Mouse (Mus musculus): ENCODE data around the gene Cnp. TPM values are rescaled to one million over a fixed set of nuclear protein-coding genes. Genes with fewer than 3 reads are reported as not detected.

The Cnp gene
- polyA plus RNA-seq, 1 experiment: 6.9 TPM

DNA sequence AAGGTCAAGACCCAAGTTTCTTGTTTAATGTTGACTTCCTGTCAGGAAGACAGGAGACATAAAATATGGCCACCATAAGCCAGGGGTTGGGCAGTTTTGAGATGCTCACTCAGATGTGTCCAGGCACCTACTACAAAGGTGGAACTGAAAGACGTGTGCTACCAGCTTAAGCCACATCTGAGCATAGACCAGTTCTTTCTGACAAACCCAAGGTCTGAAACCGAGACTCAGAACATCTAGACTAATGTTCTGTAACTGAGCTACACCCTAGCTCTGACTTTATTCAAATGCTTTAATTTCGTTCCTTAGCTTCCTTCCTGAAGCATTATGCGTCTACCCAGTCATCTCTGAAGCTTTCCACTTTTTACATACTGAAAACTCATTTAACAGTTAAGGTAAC lies 23.4 kb downstream of the Cnp start:
- Histone ChIP-seq H3K9ac (ENCODE audit: low read depth, poor library complexity, severe bottlenecking) (no peak overlapping the region), H3K4me1 (ENCODE audit: control insufficient read depth, insufficient read depth, low read length) (no peaks in the 10 kb centered on the region), H3K27ac (ENCODE audit: insufficient read depth, low read length) (no peak overlapping the region), H3K36me3 (ENCODE audit: control insufficient read depth, insufficient read depth, low read length, poor library complexity, severe bottlenecking) (peaks cover 87% of the 10 kb centered on the region), H3K27me3 (ENCODE audit: control insufficient read depth, insufficient read depth, low read length, poor library complexity, severe bottlenecking) (no peaks in the 10 kb centered on the region), H3K4me3 (ENCODE audit: low read depth, low read length) (no peak overlapping the region), H3K9me3 (replicated peaks; ENCODE audit: control insufficient read depth, insufficient read depth, low read length, poor library complexity, severe bottlenecking) (no peaks in the 10 kb centered on the region)
- no peak for TF ChIP-seq POLR2A (IDR thresholded peaks at IDR 0.05; ENCODE audit: insufficient read depth, low read length)
- TF ChIP-seq EP300 (IDR thresholded peaks at IDR 0.05; ENCODE audit: insufficient read depth, low read depth, low read length): no peak
- no peak for TF ChIP-seq CTCF (IDR thresholded peaks at IDR 0.05; ENCODE audit: low read depth, low read length)

DNA sequence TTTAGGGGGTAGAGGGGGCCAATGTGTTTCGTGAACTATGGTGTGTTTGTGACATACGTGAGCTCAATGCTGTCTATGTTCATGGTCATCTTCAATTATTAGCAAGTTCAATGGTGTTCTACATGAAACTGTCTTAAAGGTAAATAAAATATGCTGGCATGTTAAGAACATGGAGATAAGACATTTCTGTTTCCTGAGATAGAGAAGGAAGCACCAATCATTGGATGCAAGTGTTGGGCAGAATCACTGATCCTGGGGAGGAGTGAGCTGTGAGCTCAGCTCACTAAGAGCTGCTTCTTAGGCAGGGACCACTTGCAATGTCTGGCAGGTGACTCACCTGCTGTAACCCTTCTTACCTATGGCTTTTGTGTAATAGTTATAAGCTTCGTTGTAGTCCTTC lies 26.7 kb downstream of the Cnp start:
- no peaks in the 10 kb centered on the region for H3K27me3 ChIP-seq (ENCODE audit: control insufficient read depth, insufficient read depth, low read length, poor library complexity, severe bottlenecking)
- H3K9ac ChIP-seq (ENCODE audit: low read depth, poor library complexity, severe bottlenecking): no peak overlapping the region
- TF ChIP-seq CTCF (IDR thresholded peaks at IDR 0.05; ENCODE audit: low read depth, low read length): no peak
- no peak for TF ChIP-seq EP300 (IDR thresholded peaks at IDR 0.05; ENCODE audit: insufficient read depth, low read depth, low read length)
- TF ChIP-seq POLR2A (IDR thresholded peaks at IDR 0.05; ENCODE audit: insufficient read depth, low read length): no peak
- H3K27ac ChIP-seq (ENCODE audit: insufficient read depth, low read length): no peak overlapping the region
- peaks cover 2% of the 10 kb centered on the region for H3K4me1 ChIP-seq (ENCODE audit: control insufficient read depth, insufficient read depth, low read length)
- no peaks in the 10 kb centered on the region for H3K9me3 ChIP-seq (replicated peaks; ENCODE audit: control insufficient read depth, insufficient read depth, low read length, poor library complexity, severe bottlenecking)
- H3K4me3 ChIP-seq (ENCODE audit: low read depth, low read length): no peak overlapping the region
- peaks cover 64% of the 10 kb centered on the region for H3K36me3 ChIP-seq (ENCODE audit: control insufficient read depth, insufficient read depth, low read length, poor library complexity, severe bottlenecking)

GRCm38 (mm10) chr11:100603155-100603554 lies 28.5 kb downstream of the Cnp start:
- Histone ChIP-seq H3K4me1 (ENCODE audit: control insufficient read depth, insufficient read depth, low read length) (peaks cover 2% of the 10 kb centered on the region), H3K36me3 (ENCODE audit: control insufficient read depth, insufficient read depth, low read length, poor library complexity, severe bottlenecking) (peaks cover 53% of the 10 kb centered on the region), H3K27ac (ENCODE audit: insufficient read depth, low read length) (no peak overlapping the region), H3K9ac (ENCODE audit: low read depth, poor library complexity, severe bottlenecking) (no peak overlapping the region), H3K9me3 (replicated peaks; ENCODE audit: control insufficient read depth, insufficient read depth, low read length, poor library complexity, severe bottlenecking) (no peaks in the 10 kb centered on the region), H3K4me3 (ENCODE audit: low read depth, low read length) (no peak overlapping the region), H3K27me3 (ENCODE audit: control insufficient read depth, insufficient read depth, low read length, poor library complexity, severe bottlenecking) (no peaks in the 10 kb centered on the region)
- TF ChIP-seq POLR2A (IDR thresholded peaks at IDR 0.05; ENCODE audit: insufficient read depth, low read length) (no peak), CTCF (IDR thresholded peaks at IDR 0.05; ENCODE audit: low read depth, low read length) (no peak), EP300 (IDR thresholded peaks at IDR 0.05; ENCODE audit: insufficient read depth, low read depth, low read length) (no peak)

GRCm38 (mm10) chr11:100603813-100604212 lies 29.1 kb downstream of the Cnp start:
- Histone ChIP-seq H3K9ac (ENCODE audit: low read depth, poor library complexity, severe bottlenecking) (no peak overlapping the region), H3K4me1 (ENCODE audit: control insufficient read depth, insufficient read depth, low read length) (peaks cover 2% of the 10 kb centered on the region), H3K9me3 (replicated peaks; ENCODE audit: control insufficient read depth, insufficient read depth, low read length, poor library complexity, severe bottlenecking) (no peaks in the 10 kb centered on the region), H3K27me3 (ENCODE audit: control insufficient read depth, insufficient read depth, low read length, poor library complexity, severe bottlenecking) (no peaks in the 10 kb centered on the region), H3K4me3 (ENCODE audit: low read depth, low read length) (no peak overlapping the region), H3K27ac (ENCODE audit: insufficient read depth, low read length) (no peak overlapping the region), H3K36me3 (ENCODE audit: control insufficient read depth, insufficient read depth, low read length, poor library complexity, severe bottlenecking) (peaks cover 49% of the 10 kb centered on the region)
- TF ChIP-seq EP300 (IDR thresholded peaks at IDR 0.05; ENCODE audit: insufficient read depth, low read depth, low read length) (no peak), CTCF (IDR thresholded peaks at IDR 0.05; ENCODE audit: low read depth, low read length) (no peak), POLR2A (IDR thresholded peaks at IDR 0.05; ENCODE audit: insufficient read depth, low read length) (no peak)

- Histone ChIP-seq H3K27ac (ENCODE audit: insufficient read depth, low read length) (no peak overlapping the region), H3K4me3 (ENCODE audit: low read depth, low read length) (no peak overlapping the region), H3K27me3 (ENCODE audit: control insufficient read depth, insufficient read depth, low read length, poor library complexity, severe bottlenecking) (no peaks in the 10 kb centered on the region), H3K9me3 (replicated peaks; ENCODE audit: control insufficient read depth, insufficient read depth, low read length, poor library complexity, severe bottlenecking) (no peaks in the 10 kb centered on the region), H3K4me1 (ENCODE audit: control insufficient read depth, insufficient read depth, low read length) (peaks cover 2% of the 10 kb centered on the region), H3K9ac (ENCODE audit: low read depth, poor library complexity, severe bottlenecking) (no peak overlapping the region), H3K36me3 (ENCODE audit: control insufficient read depth, insufficient read depth, low read length, poor library complexity, severe bottlenecking) (peaks cover 45% of the 10 kb centered on the region)
- no peak for TF ChIP-seq EP300 (IDR thresholded peaks at IDR 0.05; ENCODE audit: insufficient read depth, low read depth, low read length)
- no peak for TF ChIP-seq CTCF (IDR thresholded peaks at IDR 0.05; ENCODE audit: low read depth, low read length)
- no peak for TF ChIP-seq POLR2A (IDR thresholded peaks at IDR 0.05; ENCODE audit: insufficient read depth, low read length)
Measured at GRCm38 (mm10) chr11:100604321-100605005, 29.8 kb downstream of the Cnp start.

GRCm38 (mm10) chr11:100605451-100605850 lies 30.7 kb downstream of the Cnp start:
- Histone ChIP-seq H3K4me1 (ENCODE audit: control insufficient read depth, insufficient read depth, low read length) (peaks cover 2% of the 10 kb centered on the region), H3K9ac (ENCODE audit: low read depth, poor library complexity, severe bottlenecking) (no peak overlapping the region), H3K36me3 (ENCODE audit: control insufficient read depth, insufficient read depth, low read length, poor library complexity, severe bottlenecking) (peaks cover 38% of the 10 kb centered on the region), H3K27me3 (ENCODE audit: control insufficient read depth, insufficient read depth, low read length, poor library complexity, severe bottlenecking) (no peaks in the 10 kb centered on the region), H3K9me3 (replicated peaks; ENCODE audit: control insufficient read depth, insufficient read depth, low read length, poor library complexity, severe bottlenecking) (no peaks in the 10 kb centered on the region), H3K27ac (ENCODE audit: insufficient read depth, low read length) (no peak overlapping the region), H3K4me3 (ENCODE audit: low read depth, low read length) (no peak overlapping the region)
- no peak for TF ChIP-seq CTCF (IDR thresholded peaks at IDR 0.05; ENCODE audit: low read depth, low read length)
- no peak for TF ChIP-seq EP300 (IDR thresholded peaks at IDR 0.05; ENCODE audit: insufficient read depth, low read depth, low read length)
- TF ChIP-seq POLR2A (IDR thresholded peaks at IDR 0.05; ENCODE audit: insufficient read depth, low read length): no peak

Data from ES-Bruce4 (cell line).